Mouse (Mus musculus) olfactory bulb, adult 2 months (tissue): ENCODE data around the gene Ybx2. TPM values are rescaled to one million over a fixed set of nuclear protein-coding genes. Genes with fewer than 3 reads are reported as not detected.

Source experiments
- H3K27ac ChIP-seq: fragments of 200-500 bp; 2 replicates; pipeline ENCODE4 v1.5.1; 2012; ENCODE audit warnings: low read depth, low read length; ENCODE audit not compliant: insufficient read depth
- H3K4me1 ChIP-seq: fragments of 200-500 bp; 2 replicates; pipeline ENCODE4 v1.6.1; 2012; ENCODE audit warnings: low read length; ENCODE audit not compliant: control insufficient read depth, insufficient read depth
- H3K4me3 ChIP-seq: fragments of 200-500 bp; 2 replicates; pipeline ENCODE4 v1.5.1; 2012; ENCODE audit warnings: mild to moderate bottlenecking, low read depth, low read length, moderate library complexity; ENCODE audit not compliant: insufficient read depth
- CTCF ChIP-seq: fragments of 200-500 bp; IDR thresholded peaks from 2 replicates; pipeline ENCODE4 v1.5.1; 2012; ENCODE audit warnings: low read depth, mild to moderate bottlenecking, low read length, moderate library complexity; ENCODE audit not compliant: insufficient read depth
- POLR2A ChIP-seq: fragments of 200-500 bp; IDR thresholded peaks from 2 replicates; pipeline ENCODE4 v1.6.1; 2012; ENCODE audit warnings: mild to moderate bottlenecking, low read depth, low read length, moderate library complexity; ENCODE audit not compliant: insufficient read depth
- WGBS: fragments of 180-500 bp; shearing (Covaris S2); methylation state at CpG from one replicate; pipeline ENCODE4 v1.1.7; 2018; 5-methylcytosine and 5-hydroxymethylcytosine counted together
- polyA plus RNA-seq: library from polyadenylated mRNA; stranded (reverse); fragments of >200 nt; gene quantifications from 2 replicates; pipeline ENCODE4 v1.2.4, GENCODE M21; 2012; ENCODE audit warnings: low replicate concordance; ENCODE audit not compliant: missing spikeins, insufficient read depth, insufficient read length

Gene Ybx2
- not detected in 2 replicates for polyA plus RNA-seq

GRCm38 (mm10) chr11:69935137-69935879 is at the start of gene Ybx2:
Gene Ybx2 (plus strand): TSS chr11:69935796.
- WGBS = 2% methylated on average over 62 of the region's 62 CpGs
- H3K27ac ChIP-seq = no peak within 1 kb of the TSS
- peak within 1 kb of the TSS; percentile 48 for H3K4me3 ChIP-seq
- TF ChIP-seq POLR2A (no peak), CTCF (no peak)
- H3K4me1 ChIP-seq = peaks cover 17% of the 10 kb centered on the region

DNA sequence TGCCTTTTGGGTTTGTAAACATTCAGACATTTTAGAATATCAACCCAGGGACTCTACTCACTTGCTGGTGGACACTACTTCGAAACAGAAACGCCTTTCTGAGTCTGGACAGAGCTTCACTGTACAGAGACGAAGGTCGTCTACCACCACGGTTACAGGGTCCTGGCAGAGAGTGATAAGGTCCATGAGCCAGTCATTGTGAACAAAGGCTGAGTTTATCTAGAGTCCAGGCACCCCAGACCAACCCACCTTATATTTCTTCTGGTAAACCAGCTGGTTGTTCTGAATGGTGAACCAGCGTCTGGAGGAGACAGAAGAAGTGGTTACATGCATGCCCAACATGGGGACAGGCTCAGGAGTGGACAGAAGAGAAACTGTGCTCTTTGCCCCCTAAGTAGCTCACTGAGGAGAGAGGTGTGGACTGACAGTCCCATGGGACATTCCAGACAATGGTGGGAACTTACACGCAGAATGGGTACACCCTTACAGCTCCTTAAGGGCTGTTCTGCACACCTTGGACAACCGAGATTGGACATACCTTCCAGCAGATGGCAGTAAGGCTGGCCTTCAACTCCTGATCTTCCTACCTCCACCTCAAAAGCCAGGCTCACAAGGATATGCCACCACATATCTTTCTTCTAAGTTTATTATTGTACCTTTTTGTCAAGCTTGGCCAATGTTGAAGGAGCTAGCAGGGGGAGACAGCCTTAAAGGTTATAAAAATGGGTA is 48.5 kb upstream of the Ybx2 start:
- TF ChIP-seq POLR2A (no peak), CTCF (no peak)
- no peak overlapping the region for H3K4me3 ChIP-seq
- H3K27ac ChIP-seq = no peak overlapping the region
- H3K4me1 ChIP-seq = no peaks in the 10 kb centered on the region
- WGBS = 68% methylated on average over 8 of the region's 8 CpGs

GRCm38 (mm10) chr11:69891482-69891881 is 44.1 kb upstream of the Ybx2 start:
- 44% methylated on average over 4 of the region's 4 CpGs for WGBS
- TF ChIP-seq POLR2A (no peak), CTCF (no peak)

GRCm38 (mm10) chr11:69894671-69895070 is 40.9 kb upstream of the Ybx2 start:
- Histone ChIP-seq H3K27ac (no peak overlapping the region), H3K4me1 (no peaks in the 10 kb centered on the region), H3K4me3 (no peak overlapping the region; the same call in 1 of the 2 replicates)
- 76% methylated on average over 5 of the region's 5 CpGs for WGBS
- TF ChIP-seq CTCF (no peak), POLR2A (no peak)

More at GRCm38 (mm10) chr11:69891482-69891881, 44.1 kb upstream of the Ybx2 start:
- Histone ChIP-seq H3K27ac (no peak overlapping the region; the same call in 1 of the 2 replicates), H3K4me3 (no peak overlapping the region), H3K4me1 (no peaks in the 10 kb centered on the region)

GRCm38 (mm10) chr11:69895291-69895690 is 40.3 kb upstream of the Ybx2 start, which contains the start of gene Acap1:
Gene Acap1 (minus strand): TSS chr11:69895539.
- no peak within 1 kb of the TSS for H3K27ac ChIP-seq
- WGBS = 88% methylated on average over 4 of the region's 4 CpGs
- H3K4me3 ChIP-seq = no peak within 1 kb of the TSS; the same call in 1 of the 2 replicates
- TF ChIP-seq CTCF (no peak), POLR2A (no peak)
- H3K4me1 ChIP-seq = peaks cover 2% of the 10 kb centered on the region; the same call in 1 of the 2 replicates

DNA sequence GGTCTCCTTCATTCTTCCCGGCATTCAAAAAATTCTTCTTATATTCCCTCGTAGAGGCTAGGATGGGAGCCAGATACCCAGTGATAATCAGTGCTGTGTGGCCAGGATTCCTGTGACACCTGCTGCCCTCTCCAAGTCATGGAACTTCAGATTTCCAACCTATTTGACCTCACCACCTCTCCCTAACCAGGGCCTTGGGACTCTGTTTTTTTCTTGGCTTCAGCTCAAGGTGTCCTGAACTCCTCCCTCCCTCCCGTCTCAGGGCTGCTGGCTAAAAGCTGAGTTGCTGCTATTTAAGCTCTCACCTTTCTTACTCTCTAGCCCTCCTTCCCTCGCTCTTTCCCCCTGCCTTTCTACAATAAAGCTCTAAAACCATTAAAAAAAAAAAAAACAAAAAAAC is 35.7 kb upstream of the Ybx2 start:
- peaks cover 14% of the 10 kb centered on the region for H3K4me1 ChIP-seq
- TF ChIP-seq POLR2A (no peak), CTCF (no peak)
- H3K4me3 ChIP-seq = no peak overlapping the region
- no peak overlapping the region for H3K27ac ChIP-seq
- 15% methylated on average over 4 of the region's 4 CpGs for WGBS

DNA sequence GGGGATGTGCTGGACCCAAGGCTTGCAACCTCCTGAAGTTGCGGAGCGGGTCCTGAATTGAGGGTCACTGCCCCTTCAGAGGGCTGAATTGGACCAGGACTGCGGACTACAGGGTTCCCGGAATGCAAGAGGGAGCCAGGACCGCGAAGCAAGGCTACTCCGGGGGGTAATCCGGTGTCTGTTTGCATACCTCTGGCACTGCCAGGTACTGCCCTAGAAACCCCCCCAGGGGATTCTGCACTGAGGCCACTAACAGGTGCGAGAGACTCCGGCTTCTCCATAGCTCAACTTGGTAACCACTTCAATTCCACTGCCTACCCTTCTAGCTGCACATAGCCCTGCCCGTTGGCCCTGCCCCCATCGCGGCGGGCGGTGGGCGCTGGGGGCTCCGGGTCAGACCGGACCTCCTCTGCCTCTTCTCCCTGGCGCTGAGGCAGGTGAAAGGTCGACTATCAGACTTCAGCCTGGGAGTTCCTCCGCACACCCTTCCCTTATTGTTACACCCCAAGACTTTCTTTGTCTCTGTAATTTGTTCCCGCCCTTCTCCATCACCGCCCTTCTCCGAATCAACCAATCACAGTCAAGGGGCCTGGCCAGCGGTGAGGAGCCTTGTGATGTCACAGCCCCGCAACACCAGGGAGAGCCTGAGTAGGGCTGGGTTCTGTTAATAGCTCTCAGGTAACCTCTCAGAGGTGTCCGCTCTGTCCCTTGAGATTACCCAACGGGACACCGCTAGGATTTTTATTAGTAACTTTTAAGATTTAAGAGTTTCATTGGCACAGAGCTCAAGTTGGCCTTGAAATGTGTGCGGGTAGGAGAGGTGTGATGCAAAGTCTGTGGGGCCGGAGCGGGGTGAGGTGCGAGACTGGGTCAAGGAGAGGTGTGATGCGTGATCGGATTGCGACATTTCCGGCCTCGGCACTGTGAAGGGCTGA is 34.9 kb upstream of the Ybx2 start, which contains the start of the genes 2810408A11Rik and Neurl4:
Gene 2810408A11Rik (minus strand): TSS at position 517 of the 935 bp plus-strand sequence.
Gene Neurl4 (plus strand): TSS at position 602 of the 935 bp plus-strand sequence.
- Histone ChIP-seq H3K27ac (peak within 1 kb of the TSS; percentile 92), H3K4me1 (peaks cover 14% of the 10 kb centered on the region), H3K4me3 (peak within 1 kb of the TSS; percentile 67)
- peak; percentile 65; the same call in 1 of the 2 replicates for TF ChIP-seq POLR2A
- TF ChIP-seq CTCF = no peak
- under 1% methylated on average over 38 of the region's 38 CpGs for WGBS

- H3K27ac ChIP-seq = peak overlapping the region; percentile 92
- peak overlapping the region; percentile 67 for H3K4me3 ChIP-seq
- H3K4me1 ChIP-seq = peaks cover 14% of the 10 kb centered on the region
- TF ChIP-seq POLR2A = no peak; the same call in 1 of the 2 replicates
- no peak for TF ChIP-seq CTCF
- under 1% methylated on average over 42 of the region's 42 CpGs for WGBS
These were observed 34.2 kb upstream of the Ybx2 start for GRCm38 (mm10) chr11:69901406-69901846.
